Mouse (Mus musculus) c-Kit-positive CD71-positive TER-119-positive erythroid progenitor cells, embryonic 14.5 days (primary cell): ENCODE measurements around the gene Maml1.

Experiments used
- DNase-seq: peaks from one replicate; pipeline ENCODE4 v3.0.0-alpha.2; 2013; ENCODE audit warnings: low spot score

Gene Maml1

GRCm38 (mm10) chr11:50238821-50239791, 53.0 kb downstream of the Maml1 start:
- DNase-seq, result no peak

GRCm38 (mm10) chr11:50238324-50238723, 53.8 kb downstream of the Maml1 start, which contains the start of gene Ltc4s:
Ltc4s (minus strand) TSS chr11:50238616.
- DNase-seq, result peak; percentile 49

- no peak for DNase-seq
Observed at GRCm38 (mm10) chr11:50236937-50237835, 54.9 kb downstream of the Maml1 start.

GRCm38 (mm10) chr11:50236540-50236936, 55.6 kb downstream of the Maml1 start:
- DNase-seq, result peak; percentile 88

GRCm38 (mm10) chr11:50234606-50235005, 57.5 kb downstream of the Maml1 start:
- DNase-seq, result no peak

- DNase-seq, result no peak
Observed at GRCm38 (mm10) chr11:50233993-50234392, 58.1 kb downstream of the Maml1 start.

GRCm38 (mm10) chr11:50233022-50233421, 59.1 kb downstream of the Maml1 start:
- no peak for DNase-seq

- peak; percentile 78 for DNase-seq
Observed at GRCm38 (mm10) chr11:50231411-50231810, 60.7 kb downstream of the Maml1 start.

- no peak for DNase-seq
Observed at GRCm38 (mm10) chr11:50230481-50231304, 61.4 kb downstream of the Maml1 start.

- DNase-seq, result no peak
Observed at GRCm38 (mm10) chr11:50229252-50229910, 62.7 kb downstream of the Maml1 start.

- DNase-seq, result no peak
Observed at GRCm38 (mm10) chr11:50228772-50229171, 63.3 kb downstream of the Maml1 start.

- DNase-seq, result no peak
Observed at GRCm38 (mm10) chr11:50227736-50228135, 64.4 kb downstream of the Maml1 start.

- no peak for DNase-seq
Observed at GRCm38 (mm10) chr11:50227226-50227625, 64.9 kb downstream of the Maml1 start.

GRCm38 (mm10) chr11:50226406-50226805, 65.7 kb downstream of the Maml1 start:
- DNase-seq, result no peak

GRCm38 (mm10) chr11:50225611-50226378, 66.3 kb downstream of the Maml1 start:
- DNase-seq, result no peak

- peak; percentile 88 for DNase-seq
Observed at GRCm38 (mm10) chr11:50224671-50225530, 67.2 kb downstream of the Maml1 start.

- no peak for DNase-seq
Observed at GRCm38 (mm10) chr11:50223783-50224662, 68.1 kb downstream of the Maml1 start.

- DNase-seq, result no peak
Observed at GRCm38 (mm10) chr11:50222559-50223276, 69.4 kb downstream of the Maml1 start.
